Mouse (Mus musculus) left cerebral cortex, adult 2 months (tissue): ENCODE measurements around the gene Unc5b. TPM values are rescaled to one million over a fixed set of nuclear protein-coding genes. Genes with fewer than 3 reads are reported as not detected.

ENCODE experiments used
- DNase-seq, 2 experiments: peaks; one replicate each; pipeline ENCODE4 v3.0.0; 2021 to 2022; ENCODE audit warnings: low spot score in 2 of 2, mixed read lengths in 1 of 2; ENCODE audit errors: extremely low spot score in 1 of 2
- H3K27ac ChIP-seq: fragments of 200-600 bp; 2 replicates; pipeline ENCODE4 v1.8.1; 2022
- H3K4me3 ChIP-seq: fragments of 200-600 bp; 2 replicates; pipeline ENCODE4 v1.8.1; 2022
- CTCF ChIP-seq: fragments of 200-600 bp; IDR thresholded peaks from 2 replicates; pipeline ENCODE4 v1.8.1; 2022; ENCODE audit warnings: antibody characterized with exemption, mild to moderate bottlenecking, moderate library complexity
- intact Hi-C: fragments of 180-260 bp; cut with DNase I; formaldehyde crosslinking; loops from one replicate; pipeline ENCODE4 v1.15.1; 2025
- total RNA-seq, 2 experiments: library from RNA; stranded (reverse); gene quantifications; 2 replicates each; pipeline ENCODE4 v1.2.3; 2021

Gene Unc5b
- total RNA-seq, 2 experiments from 2014 or later = 9.0 to 10.3 TPM

- TF ChIP-seq CTCF = no peak
- DNase-seq = no peak
- intact Hi-C loops = no loop called here
- Histone ChIP-seq H3K4me3 (no peak overlapping the region), H3K27ac (no peak overlapping the region)
Observed at GRCm38 (mm10) chr10:60767400-60767799, 64.0 kb downstream of the Unc5b start.

GRCm38 (mm10) chr10:60762126-60762525 is 69.3 kb downstream of the Unc5b start:
- Histone ChIP-seq H3K4me3 (no peak overlapping the region), H3K27ac (no peak overlapping the region)
- intact Hi-C loops = no loop called here
- TF ChIP-seq CTCF = no peak
- no peak for DNase-seq

GRCm38 (mm10) chr10:60760377-60760776 is 71.0 kb downstream of the Unc5b start:
- Histone ChIP-seq H3K4me3 (no peak overlapping the region), H3K27ac (no peak overlapping the region)
- TF ChIP-seq CTCF = peak; percentile 93
- DNase-seq = peak; percentile 89
- intact Hi-C loops = no loop called here

- peak; percentile 46 to 67 for DNase-seq
- TF ChIP-seq CTCF = peak; percentile 85
- no peak overlapping the region for H3K4me3 ChIP-seq
- intact Hi-C loops = loop anchor here (2.0 kb wide), 3 partner anchors 60 to 348 kb away; partner anchors contain the start of gene Cdh23
- no peak overlapping the region for H3K27ac ChIP-seq
Observed at GRCm38 (mm10) chr10:60756992-60757391, 74.4 kb downstream of the Unc5b start.

GRCm38 (mm10) chr10:60756146-60756545 is 75.2 kb downstream of the Unc5b start:
- Histone ChIP-seq H3K4me3 (no peak overlapping the region), H3K27ac (no peak overlapping the region)
- intact Hi-C loops = loop anchor here (2.0 kb wide), 3 partner anchors 59 to 347 kb away; partner anchors contain the start of gene Cdh23
- no peak for DNase-seq
- TF ChIP-seq CTCF = no peak

GRCm38 (mm10) chr10:60753941-60754340 is 77.4 kb downstream of the Unc5b start:
- Histone ChIP-seq H3K27ac (no peak overlapping the region), H3K4me3 (no peak overlapping the region)
- intact Hi-C loops = loop anchor here (2.0 kb wide), 1 partner anchor 449 kb away; no protein-coding TSS in a partner anchor
- no peak for DNase-seq
- TF ChIP-seq CTCF = no peak

- TF ChIP-seq CTCF = peak; percentile 38
- intact Hi-C loops = no loop called here
- Histone ChIP-seq H3K4me3 (no peak overlapping the region), H3K27ac (no peak overlapping the region; the same call in 1 of the 2 replicates)
- no peak for DNase-seq
Observed at GRCm38 (mm10) chr10:60753261-60753660, 78.1 kb downstream of the Unc5b start.

GRCm38 (mm10) chr10:60752040-60753020 is 79.1 kb downstream of the Unc5b start, which contains the start of gene Slc29a3:
TSS of gene Slc29a3 (minus strand) at chr10:60752794.
- TF ChIP-seq CTCF = peak; percentile 56
- H3K4me3 ChIP-seq = peak within 1 kb of the TSS; percentile 74
- DNase-seq = peak; percentile 92 to 94
- peak within 1 kb of the TSS; percentile 90 for H3K27ac ChIP-seq
- intact Hi-C loops = no loop called here

GRCm38 (mm10) chr10:60747667-60748212 is 83.6 kb downstream of the Unc5b start:
- intact Hi-C loops = no loop called here
- H3K4me3 ChIP-seq = no peak overlapping the region
- H3K27ac ChIP-seq = peak overlapping the region; percentile 28; the same call in 1 of the 2 replicates
- no peak for TF ChIP-seq CTCF
- no peak for DNase-seq

GRCm38 (mm10) chr10:60746512-60746911 is 84.9 kb downstream of the Unc5b start:
- DNase-seq = no peak
- intact Hi-C loops = no loop called here
- Histone ChIP-seq H3K4me3 (no peak overlapping the region), H3K27ac (no peak overlapping the region; the same call in 1 of the 2 replicates)
- no peak for TF ChIP-seq CTCF

GRCm38 (mm10) chr10:60744543-60745290 is 86.7 kb downstream of the Unc5b start:
- H3K27ac ChIP-seq = no peak overlapping the region
- no peak for DNase-seq
- intact Hi-C loops = no loop called here
- H3K4me3 ChIP-seq = no peak overlapping the region
- no peak for TF ChIP-seq CTCF
